Mouse (Mus musculus) retina, embryonic 14.5 days (tissue): ENCODE results near the gene Il6st.
A peak's percentile ranks its signal among the peaks of the same experiment; 100 is the strongest.
"Not testable (repeated sequence)": the region's sequence is repeated elsewhere in the genome, so short reads cannot be mapped to it uniquely, and the experiment has no call there.

Source experiments
- DNase-seq: peaks from one replicate; pipeline ENCODE4 v3.0.0-alpha.2; 2015; ENCODE audit warnings: low spot score

The Il6st gene

GRCm38 (mm10) chr13:112463868-112464625 lies at the start of gene Il6st:
Gene Il6st (plus strand): TSS chr13:112464070.
- peak; percentile 95 for DNase-seq

- DNase-seq: no peak
These were observed 48.0 kb upstream of the Il6st start for GRCm38 (mm10) chr13:112415896-112416295.

- DNase-seq: no peak
These were observed 47.3 kb upstream of the Il6st start for GRCm38 (mm10) chr13:112416410-112417162.

- DNase-seq: peak; percentile 6
These were observed 46.7 kb upstream of the Il6st start for GRCm38 (mm10) chr13:112417163-112417523.

- DNase-seq: no peak
These were observed 45.9 kb upstream of the Il6st start for GRCm38 (mm10) chr13:112417861-112418423.

- no peak for DNase-seq
These were observed 45.3 kb upstream of the Il6st start for GRCm38 (mm10) chr13:112418595-112418994.

GRCm38 (mm10) chr13:112424212-112424611 lies 39.7 kb upstream of the Il6st start:
- no peak for DNase-seq

- no peak for DNase-seq
These were observed 39.2 kb upstream of the Il6st start for GRCm38 (mm10) chr13:112424635-112425034.

- DNase-seq: no peak
These were observed 38.7 kb upstream of the Il6st start for GRCm38 (mm10) chr13:112425181-112425654.

- no peak for DNase-seq
These were observed 37.4 kb upstream of the Il6st start for GRCm38 (mm10) chr13:112426265-112427135.

GRCm38 (mm10) chr13:112427136-112427470 lies 36.8 kb upstream of the Il6st start:
- DNase-seq: not testable (repeated sequence)

GRCm38 (mm10) chr13:112427521-112427920 lies 36.3 kb upstream of the Il6st start:
- no peak for DNase-seq

GRCm38 (mm10) chr13:112433271-112433670 lies 30.6 kb upstream of the Il6st start:
- DNase-seq: no peak

GRCm38 (mm10) chr13:112435241-112436075 lies 28.4 kb upstream of the Il6st start:
- no peak for DNase-seq

GRCm38 (mm10) chr13:112436288-112436687 lies 27.6 kb upstream of the Il6st start:
- no peak for DNase-seq

GRCm38 (mm10) chr13:112438001-112438868 lies 25.6 kb upstream of the Il6st start:
- DNase-seq: no peak

- DNase-seq: no peak
These were observed 24.6 kb upstream of the Il6st start for GRCm38 (mm10) chr13:112439105-112439818.

GRCm38 (mm10) chr13:112439917-112440361 lies 23.9 kb upstream of the Il6st start:
- peak; percentile 26 for DNase-seq

- DNase-seq: no peak
These were observed 23.2 kb upstream of the Il6st start for GRCm38 (mm10) chr13:112440668-112441067.
